Mouse (Mus musculus) small intestine, adult 2 months (tissue): Measurements from ENCODE around the gene Mpo. TPM values are rescaled to one million over a fixed set of nuclear protein-coding genes. Genes with fewer than 3 reads are reported as not detected.
A peak's percentile ranks its signal among the peaks of the same experiment; 100 is the strongest.

Experiments
- H3K27ac ChIP-seq: fragments of 200-500 bp; 2 replicates; pipeline ENCODE4 v1.5.1; 2012; ENCODE audit warnings: low read depth, low read length, control low read depth, inconsistent platforms; ENCODE audit not compliant: insufficient read depth
- H3K27me3 ChIP-seq: fragments of 200-500 bp; 2 replicates; pipeline ENCODE4 v1.6.1; 2012; ENCODE audit warnings: mild to moderate bottlenecking, moderate library complexity, low read length, inconsistent platforms; ENCODE audit not compliant: control insufficient read depth, insufficient read depth
- H3K36me3 ChIP-seq: fragments of 200-500 bp; 2 replicates; pipeline ENCODE4 v1.6.1; 2012; ENCODE audit warnings: mild to moderate bottlenecking, low read length, control low read depth, inconsistent platforms; ENCODE audit not compliant: control insufficient read depth, insufficient read depth
- H3K4me1 ChIP-seq: fragments of 200-500 bp; 2 replicates; pipeline ENCODE4 v1.6.1; 2012; ENCODE audit warnings: low read length, inconsistent platforms, mixed read lengths; ENCODE audit not compliant: control insufficient read depth, insufficient read depth, insufficient read length
- H3K4me3 ChIP-seq: fragments of 200-500 bp; 2 replicates; pipeline ENCODE4 v1.5.1; 2012; ENCODE audit warnings: low read depth, mild to moderate bottlenecking, control low read depth, inconsistent platforms, low read length, moderate library complexity
- CTCF ChIP-seq: fragments of 200-500 bp; IDR thresholded peaks from 2 replicates; pipeline ENCODE4 v1.5.1; 2012; ENCODE audit warnings: low read depth, mild to moderate bottlenecking, control low read depth, inconsistent platforms, low read length, moderate library complexity, mixed read lengths; ENCODE audit not compliant: insufficient replicate concordance, insufficient read length; ENCODE audit errors: extremely low read depth
- POLR2A ChIP-seq: fragments of 200-500 bp; IDR thresholded peaks from 2 replicates; pipeline ENCODE4 v1.6.1; 2012; ENCODE audit warnings: low read depth, mild to moderate bottlenecking, control low read depth, inconsistent platforms, low read length, moderate library complexity
- WGBS: fragments of 180-500 bp; shearing (Covaris S2); methylation state at CpG from one replicate; pipeline ENCODE4 v1.1.7; 2018; 5-methylcytosine and 5-hydroxymethylcytosine counted together
- polyA plus RNA-seq: library from polyadenylated mRNA; depleted of rRNA; stranded (reverse); fragments of >200 nt; gene quantifications from 2 replicates; pipeline ENCODE4 v1.2.3, GENCODE M21; 2012

Gene Mpo
- polyA plus RNA-seq, 1 experiment = 0.08 TPM

DNA sequence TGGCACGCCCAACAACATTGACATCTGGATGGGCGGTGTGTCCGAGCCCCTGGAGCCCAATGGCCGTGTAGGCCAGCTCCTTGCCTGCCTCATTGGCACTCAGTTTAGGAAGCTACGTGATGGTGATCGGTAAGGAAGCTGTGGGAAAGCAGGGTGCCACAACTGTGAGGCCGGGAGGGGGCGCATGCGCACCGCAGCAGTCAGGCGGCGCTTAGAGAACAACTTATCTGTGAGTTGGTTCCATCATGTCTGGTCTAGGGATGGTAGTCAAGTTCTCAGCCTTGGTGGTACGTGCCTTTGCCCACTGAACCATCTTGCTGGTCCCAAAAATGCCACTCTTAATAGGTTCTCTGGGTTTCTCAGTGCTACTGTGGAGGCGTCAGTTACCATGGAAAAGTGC lies 9.2 kb downstream of the Mpo start:
- H3K27me3 ChIP-seq = no peaks in the 10 kb centered on the region
- no peaks in the 10 kb centered on the region for H3K4me1 ChIP-seq
- no peak overlapping the region for H3K4me3 ChIP-seq
- no peak overlapping the region for H3K27ac ChIP-seq
- no peaks in the 10 kb centered on the region for H3K36me3 ChIP-seq
- TF ChIP-seq CTCF = peak; percentile 22; the same call in 1 of the 2 replicates
- no peak for TF ChIP-seq POLR2A
- WGBS = 43% methylated on average over 14 of the region's 14 CpGs

DNA sequence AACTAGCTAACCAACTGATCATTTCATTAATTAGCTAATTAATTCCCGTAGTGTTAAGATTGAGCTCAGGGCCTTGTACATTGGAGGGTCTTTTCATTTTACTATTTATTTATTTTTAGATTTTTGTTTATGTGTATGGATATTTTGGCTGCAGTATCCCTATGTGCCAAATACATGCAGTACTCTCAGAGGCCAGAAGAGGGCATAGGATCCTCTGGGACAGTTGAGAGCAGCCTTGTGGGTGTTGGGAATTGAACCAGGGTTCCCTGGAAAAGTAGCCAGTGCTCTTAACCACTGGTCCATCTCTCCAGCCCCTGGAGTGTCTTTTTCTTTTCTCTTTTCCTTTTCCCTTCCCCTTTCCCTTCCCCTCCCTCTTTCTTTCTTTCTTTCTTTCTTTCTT lies 12.1 kb downstream of the Mpo start:
- Histone ChIP-seq H3K27ac (no peak overlapping the region), H3K4me3 (no peak overlapping the region)
- WGBS = 74% methylated on average over 1 of the region's 1 CpGs

GRCm38 (mm10) chr11:87807433-87807832 lies 14.1 kb downstream of the Mpo start:
- Histone ChIP-seq H3K27me3 (no peaks in the 10 kb centered on the region), H3K36me3 (no peaks in the 10 kb centered on the region), H3K4me3 (no peak overlapping the region), H3K4me1 (no peaks in the 10 kb centered on the region), H3K27ac (no peak overlapping the region)
- no peak for TF ChIP-seq CTCF
- no peak for TF ChIP-seq POLR2A
- WGBS = 84% methylated on average over 6 of the region's 6 CpGs

More for the DNA sequence above, 12.1 kb downstream of the Mpo start:
- no peaks in the 10 kb centered on the region for H3K4me1 ChIP-seq
- TF ChIP-seq POLR2A = no peak
- no peak for TF ChIP-seq CTCF
- H3K36me3 ChIP-seq = no peaks in the 10 kb centered on the region
- no peaks in the 10 kb centered on the region for H3K27me3 ChIP-seq

DNA sequence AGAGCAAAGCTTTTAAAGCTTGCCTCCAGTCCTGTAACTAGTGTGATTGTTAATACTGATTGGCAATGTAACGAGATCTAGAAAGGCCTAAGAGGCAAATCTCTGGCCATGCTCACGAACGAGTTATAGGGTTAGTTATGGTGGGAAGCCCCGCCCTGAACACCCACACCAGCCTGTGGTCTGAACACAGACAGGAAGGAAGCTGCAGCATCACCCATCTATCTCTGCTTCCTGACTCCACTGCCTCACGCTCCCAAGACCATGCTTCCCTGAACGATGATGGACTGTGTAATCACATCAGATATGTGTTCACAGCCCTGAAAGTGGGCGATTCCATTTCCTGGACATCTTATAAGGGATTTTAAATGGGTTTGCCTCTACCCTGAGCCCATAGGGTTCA lies 14.9 kb downstream of the Mpo start:
- TF ChIP-seq POLR2A (no peak), CTCF (no peak)
- Histone ChIP-seq H3K27ac (no peak overlapping the region), H3K27me3 (no peaks in the 10 kb centered on the region), H3K4me1 (no peaks in the 10 kb centered on the region), H3K36me3 (no peaks in the 10 kb centered on the region), H3K4me3 (no peak overlapping the region)
- WGBS = 61% methylated on average over 7 of the region's 7 CpGs

GRCm38 (mm10) chr11:87811396-87811795 lies 18.0 kb downstream of the Mpo start:
- H3K36me3 ChIP-seq = no peaks in the 10 kb centered on the region
- WGBS = 46% methylated on average over 4 of the region's 4 CpGs
- no peak overlapping the region for H3K4me3 ChIP-seq
- TF ChIP-seq CTCF = no peak
- 0 out of 2 replicates have a peak, but pooled peaks cover 5% of the 10 kb centered on the region for H3K27me3 ChIP-seq
- H3K4me1 ChIP-seq = no peaks in the 10 kb centered on the region
- H3K27ac ChIP-seq = no peak overlapping the region

DNA sequence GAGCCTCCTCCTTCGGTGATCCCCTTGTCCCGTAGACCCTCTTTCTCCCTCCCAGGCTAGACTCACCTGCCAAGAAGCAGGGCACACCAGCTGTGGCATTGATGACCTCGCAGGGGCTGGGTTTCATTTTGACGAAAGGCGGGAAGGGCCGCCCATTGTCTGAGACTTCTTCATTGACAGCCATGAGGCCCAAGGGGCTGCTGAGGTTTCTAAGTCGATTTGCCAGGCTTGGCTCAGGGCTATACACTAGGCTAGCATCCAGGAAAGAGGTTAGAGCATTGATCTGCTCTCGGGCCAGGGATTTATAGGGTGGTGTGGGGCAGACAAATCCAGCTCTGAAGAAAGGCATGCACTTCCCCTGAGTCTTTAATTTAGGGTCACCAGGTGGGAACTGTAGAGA lies 21.4 kb downstream of the Mpo start:
- Histone ChIP-seq H3K4me3 (no peak overlapping the region), H3K27me3 (0 out of 2 replicates have a peak, but pooled peaks cover 5% of the 10 kb centered on the region), H3K36me3 (no peaks in the 10 kb centered on the region), H3K27ac (no peak overlapping the region), H3K4me1 (no peaks in the 10 kb centered on the region)
- TF ChIP-seq POLR2A = no peak
- no peak for TF ChIP-seq CTCF
- WGBS = 69% methylated on average over 8 of the region's 8 CpGs

DNA sequence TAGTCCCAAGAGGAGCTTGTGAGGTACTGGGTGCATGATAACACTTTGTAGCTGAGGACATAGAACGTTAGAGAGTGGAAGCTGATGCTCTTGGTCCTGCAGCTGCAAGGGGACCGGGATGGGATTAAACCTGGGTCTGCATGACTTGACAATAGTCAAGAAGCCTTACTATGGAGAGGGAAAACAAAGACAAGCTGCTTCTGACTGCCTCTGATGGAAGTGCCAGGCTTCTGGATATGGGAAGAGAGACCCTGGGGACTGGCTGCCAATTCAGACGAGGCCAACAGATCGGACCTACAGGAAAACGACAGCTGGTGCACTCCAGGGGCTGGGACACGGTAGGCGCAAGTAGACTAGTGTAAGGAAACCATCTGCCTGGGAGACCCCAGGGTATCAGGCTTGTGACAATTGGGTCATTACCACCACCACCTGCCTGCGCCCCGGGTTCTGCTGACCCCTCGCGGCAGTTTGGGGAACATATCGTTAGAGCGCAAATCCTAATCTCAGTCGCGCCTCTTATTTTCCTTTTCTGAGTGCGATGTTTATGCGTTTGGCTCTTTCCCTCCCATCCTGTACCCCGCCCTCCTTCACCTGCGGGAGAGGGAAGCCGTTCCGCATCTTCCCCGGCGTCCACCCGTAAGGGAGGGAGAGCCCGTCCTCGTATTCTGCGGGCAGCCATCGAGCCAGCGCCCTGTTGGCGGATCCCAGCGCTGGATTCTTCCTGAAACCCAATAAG lies 23.5 kb downstream of the Mpo start:
- WGBS = 4% methylated on average over 31 of the region's 31 CpGs
- no peaks in the 10 kb centered on the region for H3K36me3 ChIP-seq
- H3K27me3 ChIP-seq = 0 out of 2 replicates have a peak, but pooled peaks cover 5% of the 10 kb centered on the region
- H3K27ac ChIP-seq = no peak overlapping the region
- no peaks in the 10 kb centered on the region for H3K4me1 ChIP-seq
- TF ChIP-seq POLR2A (no peak), CTCF (peak; percentile 62; the same call in 1 of the 2 replicates)
- peak overlapping the region; percentile 52 for H3K4me3 ChIP-seq
